Mouse (Mus musculus) bone marrow macrophage, adult 2 months (primary cell): ENCODE measurements around the gene Clec4a1.

Source experiments
- CTCF ChIP-seq: IDR thresholded peaks from 2 replicates; pipeline ENCODE4 v1.5.1; 2012; ENCODE audit warnings: low read depth, mild to moderate bottlenecking, low read length, moderate library complexity
- POLR2A ChIP-seq: IDR thresholded peaks from 2 replicates; pipeline ENCODE4 v1.6.1; 2012; ENCODE audit warnings: mild to moderate bottlenecking, low read depth, low read length, borderline replicate concordance

DNA sequence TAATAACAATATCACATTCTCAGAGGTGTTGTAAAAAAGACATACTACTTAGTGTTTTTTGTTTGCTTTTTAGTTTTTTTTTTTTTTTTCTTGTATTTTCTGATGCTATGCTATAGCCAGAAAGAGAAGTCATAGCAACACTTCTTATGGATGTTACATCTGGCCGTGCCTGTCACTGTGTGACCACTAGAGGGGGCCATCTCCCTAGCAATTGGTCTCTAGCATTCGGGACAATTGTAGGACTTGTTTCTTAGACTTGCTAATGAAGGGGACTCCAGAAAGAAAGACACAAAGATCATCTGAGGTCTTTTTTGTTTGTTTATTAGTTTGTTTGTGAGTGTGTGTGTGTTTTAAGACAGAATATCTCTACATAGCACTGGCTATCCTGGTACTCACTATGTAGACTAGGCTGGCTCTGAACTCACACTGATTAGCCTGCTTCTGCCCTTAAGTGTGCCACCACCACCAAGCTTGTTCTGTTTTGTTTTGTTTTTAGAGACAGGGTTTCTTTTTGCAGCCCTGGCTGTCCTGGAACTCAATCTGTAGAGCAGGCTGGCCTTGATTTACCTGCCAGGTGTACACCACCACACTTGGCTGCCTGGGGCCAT is 29.1 kb upstream of the Clec4a1 start:
- TF ChIP-seq POLR2A: no peak
- TF ChIP-seq CTCF: peak; percentile 53
